In the genomic region with DNA sequence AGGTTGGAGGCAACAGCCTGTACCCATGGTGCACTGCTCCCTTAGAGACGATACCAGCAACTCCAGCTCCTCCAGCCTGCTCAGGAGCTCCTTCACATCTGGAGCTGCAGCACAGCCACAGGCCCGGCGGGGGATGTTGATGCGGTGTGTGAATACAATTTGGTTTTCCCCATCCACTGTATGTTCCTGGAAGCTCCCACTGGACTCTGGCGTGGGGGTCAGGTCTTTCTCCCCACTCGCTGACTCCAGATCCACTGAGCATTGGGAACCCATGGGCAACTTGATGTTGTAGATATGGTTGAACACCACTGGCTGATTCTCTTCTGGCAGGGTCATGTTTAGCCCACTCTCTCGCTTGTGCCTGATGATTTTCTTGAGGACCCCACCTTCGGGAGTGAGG, we compare ENCODE assay signal across 32 mouse cellular contexts. TPM values are rescaled to one million over a fixed set of nuclear protein-coding genes. Genes with fewer than 3 reads are reported as not detected.
"Had no signal": no experiment of that assay in that cellular context is flagged by ENCODE, and none has a peak within 500 bp of the region (broad histone marks: within the 10 kb centered on the region; RNA-seq: fewer than 3 reads in every experiment).

No protein-coding gene starts in this region.

- H3K27ac ChIP-seq: left cerebral cortex, adult 2 months; limb, embryonic 10.5 days; limb, embryonic 12.5 days; limb, embryonic 13.5 days; limb, embryonic 15.5 days; liver, embryonic 12.5 days; liver, embryonic 13.5 days; liver, embryonic 14.5 days; liver, embryonic 15.5 days; lung, embryonic 15.5 days; macrophage; midbrain, embryonic 10.5 days; midbrain, embryonic 12.5 days; midbrain, embryonic 15.5 days; neural tube, embryonic 12.5 days had no signal

- H3K9ac ChIP-seq: limb, embryonic 12.5 days; limb, embryonic 13.5 days; limb, embryonic 15.5 days; liver, embryonic 12.5 days; liver, embryonic 13.5 days; liver, embryonic 14.5 days; liver, embryonic 15.5 days; liver, postnatal 0 days; lung, embryonic 14.5 days; lung, embryonic 15.5 days; midbrain, embryonic 12.5 days; midbrain, embryonic 15.5 days; neural tube, embryonic 12.5 days had no signal

- DNase-seq: left cerebral cortex, postnatal 4 days; liver; liver, embryonic 13.5 days; liver, postnatal 0 days; lung, adult 18-20 months; lung, adult 2 months; lung, embryonic 14.5 days; lung, postnatal 10 days; lung, postnatal 14 days; lung, postnatal 36 days; lung, postnatal 4 days; midbrain, embryonic 14.5 days had no signal

- H3K36me3 ChIP-seq: limb, embryonic 10.5 days; liver, embryonic 12.5 days; liver, embryonic 13.5 days; liver, embryonic 15.5 days; lung, embryonic 15.5 days; midbrain, embryonic 10.5 days; midbrain, embryonic 12.5 days; midbrain, embryonic 15.5 days; neural tube, embryonic 12.5 days had no signal

- H3K9me3 ChIP-seq: limb, embryonic 10.5 days; limb, embryonic 12.5 days; limb, embryonic 13.5 days; limb, embryonic 15.5 days; liver, embryonic 12.5 days; liver, embryonic 13.5 days; liver, embryonic 15.5 days; lung, embryonic 15.5 days; midbrain, embryonic 10.5 days; midbrain, embryonic 12.5 days; midbrain, embryonic 15.5 days; neural tube, embryonic 12.5 days had no signal

- H3K4me1 ChIP-seq: limb, embryonic 10.5 days; limb, embryonic 12.5 days; limb, embryonic 15.5 days; liver, embryonic 12.5 days; liver, embryonic 13.5 days; liver, embryonic 15.5 days; lung, embryonic 15.5 days; megakaryocyte, embryonic 14.5 days; midbrain, embryonic 10.5 days; midbrain, embryonic 12.5 days; midbrain, embryonic 15.5 days; neural tube, embryonic 12.5 days had no signal

- H3K4me3 ChIP-seq: left cerebral cortex, adult 2 months; limb, embryonic 10.5 days; limb, embryonic 12.5 days; limb, embryonic 13.5 days; limb, embryonic 15.5 days; liver, embryonic 12.5 days; liver, embryonic 13.5 days; liver, embryonic 15.5 days; lung, embryonic 15.5 days; megakaryocyte, embryonic 14.5 days; midbrain, embryonic 10.5 days; midbrain, embryonic 12.5 days; midbrain, embryonic 15.5 days; myocyte; neural tube, embryonic 12.5 days had no signal

- H3K4me2 ChIP-seq: limb, embryonic 12.5 days; limb, embryonic 13.5 days; limb, embryonic 15.5 days; liver, embryonic 11.5 days; liver, embryonic 12.5 days; liver, embryonic 13.5 days; liver, embryonic 15.5 days; lung, embryonic 14.5 days; lung, embryonic 15.5 days; midbrain, embryonic 12.5 days; midbrain, embryonic 15.5 days; neural tube, embryonic 12.5 days had no signal

- ATAC-seq: liver, embryonic 12.5 days; liver, postnatal 0 days; midbrain, embryonic 15.5 days; midbrain, embryonic 16.5 days had no signal

- H3K27me3 ChIP-seq: limb, embryonic 12.5 days; limb, embryonic 13.5 days; limb, embryonic 15.5 days; liver, embryonic 12.5 days; liver, embryonic 13.5 days; liver, embryonic 15.5 days; lung, embryonic 15.5 days; megakaryocyte, embryonic 14.5 days; midbrain, embryonic 12.5 days; midbrain, embryonic 15.5 days; neural tube, embryonic 12.5 days had no signal

RNA-seq across cellular contexts. Expression of a gene that starts 26.7 kb away (rescaled TPM):
- total RNA-seq: megakaryocyte-erythroid progenitor cell, adult 5-6 weeks; monocyte, adult 5-6 weeks had no signal
